Mouse (Mus musculus) common myeloid progenitor, adult 5-6 weeks (primary cell): ENCODE results near the gene Xlr5a. TPM values are rescaled to one million over a fixed set of nuclear protein-coding genes. Genes with fewer than 3 reads are reported as not detected.
"Not testable (repeated sequence)": the region's sequence is repeated elsewhere in the genome, so short reads cannot be mapped to it uniquely, and the experiment has no call there.

ENCODE experiments used
- ATAC-seq: replicated peaks from 2 replicates; pipeline ENCODE4 v1.8.0; 2016; ENCODE audit warnings: low read depth, mild to moderate bottlenecking, moderate TSS enrichment, inconsistent platforms; ENCODE audit not compliant: poor library complexity, severe bottlenecking
- total RNA-seq: library from RNA; stranded (forward); fragments of 200-1000, 187-1606 nt; gene quantifications from 2 replicates; pipeline ENCODE4 v1.2.3, GENCODE M21; 2017

Gene Xlr5a
- total RNA-seq, 1 experiment from 2014 or later, result not detected

GRCm38 (mm10) chrX:73149350-73149749 is 143.4 kb downstream of the Xlr5a start, which contains the start of gene DXBay18:
TSS of gene DXBay18 (minus strand) at chrX:73149450.
- not testable (repeated sequence) for ATAC-seq

GRCm38 (mm10) chrX:73148496-73148895 is 144.3 kb downstream of the Xlr5a start, which contains the start of gene Xlr5b:
TSS of gene Xlr5b (plus strand) at chrX:73148796.
- not testable (repeated sequence) for ATAC-seq

DNA sequence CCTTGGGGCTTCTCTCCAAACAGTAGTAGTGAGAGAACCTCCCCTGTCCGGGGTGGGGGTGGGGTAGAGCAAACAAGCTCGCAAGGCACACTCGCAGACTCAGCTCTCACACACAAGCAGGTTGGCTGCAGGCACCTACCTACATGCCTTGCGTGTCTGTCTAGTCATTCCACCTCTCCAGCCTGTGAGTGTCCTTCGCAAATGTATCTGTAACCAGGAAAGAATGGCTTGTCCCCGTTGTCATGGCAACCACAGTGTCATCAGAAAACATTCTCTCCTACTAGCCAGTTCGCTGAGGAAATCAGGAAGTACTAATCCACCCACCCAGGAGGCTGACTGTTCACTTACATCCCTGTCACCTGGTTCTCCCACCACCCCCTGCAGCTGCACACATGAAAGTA is 149.6 kb downstream of the Xlr5a start:
- ATAC-seq, result peak; percentile 92

- peak; percentile 96 for ATAC-seq
These were observed 169.6 kb downstream of the Xlr5a start for GRCm38 (mm10) chrX:73122859-73123829.

DNA sequence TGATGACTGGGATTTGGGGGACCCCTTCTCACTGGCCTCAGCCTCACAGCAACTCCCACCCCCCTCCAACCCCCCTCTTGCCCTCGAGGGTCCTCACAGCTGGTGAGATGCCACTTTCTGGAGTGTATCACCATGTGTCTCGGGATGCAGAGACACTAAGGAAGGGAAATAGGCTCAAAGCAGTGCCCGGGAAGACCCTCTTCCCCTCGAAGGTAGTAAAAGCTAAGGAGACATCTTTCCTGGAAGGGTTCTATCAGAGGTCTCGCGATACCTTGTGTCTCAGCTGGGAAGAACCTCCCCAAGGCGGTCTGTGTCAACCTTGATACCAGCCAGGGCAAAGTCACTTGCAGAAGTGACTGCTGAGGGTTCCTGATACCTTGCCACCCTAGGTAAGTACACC is 176.0 kb downstream of the Xlr5a start, which contains the start of gene Gm14685:
Gm14685 (plus strand) TSS at position 301 of the 400 bp plus-strand sequence.
- ATAC-seq, result not testable (repeated sequence)

GRCm38 (mm10) chrX:73096941-73097508 is 195.8 kb downstream of the Xlr5a start, which contains the start of gene Xlr3a:
TSS of gene Xlr3a (minus strand) at chrX:73097095.
- ATAC-seq, result not testable (repeated sequence)

DNA sequence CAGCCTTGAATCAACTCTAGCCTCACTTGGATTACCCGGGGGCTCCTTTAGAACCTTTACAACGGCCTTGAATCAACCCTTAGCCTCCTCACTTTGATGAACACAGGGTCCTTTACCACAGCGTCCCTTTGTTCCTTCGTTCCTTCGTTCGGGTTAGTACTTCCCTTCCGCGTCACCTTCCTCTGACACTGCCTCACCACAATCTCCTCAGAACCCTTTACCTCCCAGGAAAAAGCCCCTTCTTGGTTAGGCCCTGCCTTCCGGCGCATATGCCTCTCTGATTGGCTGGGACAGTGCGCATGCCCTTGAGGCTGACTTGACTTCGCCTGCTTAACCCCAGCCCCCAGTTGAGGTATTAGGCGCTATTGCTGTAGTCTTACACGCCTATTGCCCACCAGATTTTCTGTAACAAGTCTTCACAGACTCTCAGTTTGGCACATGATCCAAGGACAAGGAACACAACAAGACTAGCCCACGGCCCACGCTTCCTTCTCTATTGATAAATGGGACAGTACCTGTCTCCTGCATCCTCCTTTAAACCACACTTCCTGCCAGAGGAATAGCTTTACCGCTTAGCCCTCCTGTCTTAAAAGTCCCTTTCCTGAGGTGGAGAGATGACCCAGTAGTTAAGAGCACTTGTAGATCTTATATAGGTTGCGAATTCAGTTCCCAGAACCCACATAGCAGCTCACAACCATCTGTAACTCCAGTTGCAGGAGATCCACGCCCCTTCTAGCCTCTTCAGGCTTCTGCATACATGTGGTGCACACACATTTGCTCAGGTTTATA is 210.3 kb downstream of the Xlr5a start, which contains the start of gene Xlr4a:
Xlr4a (minus strand) TSS at position 212 of the 789 bp plus-strand sequence.
- 0 out of 2 replicates have a peak, but pooled peaks have one; percentile 25 for ATAC-seq

DNA sequence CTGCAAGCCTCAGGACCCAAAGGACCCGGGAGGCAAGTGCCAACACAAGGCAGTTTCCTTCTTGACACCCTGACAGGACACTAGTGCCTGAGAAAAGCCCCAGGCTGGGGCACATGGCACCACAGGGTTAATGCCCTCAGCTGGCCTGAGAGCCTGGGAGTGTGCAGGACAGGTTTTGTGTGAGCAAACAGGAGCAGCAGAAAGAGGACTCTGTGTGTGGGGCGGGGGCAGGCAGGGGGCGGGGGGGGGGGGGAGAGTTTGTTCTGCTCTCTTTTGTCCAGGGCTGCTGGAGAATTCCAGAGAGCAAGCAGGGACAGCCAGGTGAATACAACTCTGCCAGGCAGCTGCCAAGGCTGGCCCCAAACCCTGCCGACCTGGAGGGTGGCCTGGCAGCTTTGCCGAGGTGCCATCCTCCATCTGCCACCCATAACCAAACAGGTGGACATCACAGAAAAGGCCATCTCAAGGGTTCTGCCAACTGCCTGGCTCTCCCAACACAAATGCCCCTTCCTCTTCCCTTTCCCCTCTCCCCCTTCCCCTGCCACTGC is 225.9 kb downstream of the Xlr5a start:
- ATAC-seq, result not testable (repeated sequence)

DNA sequence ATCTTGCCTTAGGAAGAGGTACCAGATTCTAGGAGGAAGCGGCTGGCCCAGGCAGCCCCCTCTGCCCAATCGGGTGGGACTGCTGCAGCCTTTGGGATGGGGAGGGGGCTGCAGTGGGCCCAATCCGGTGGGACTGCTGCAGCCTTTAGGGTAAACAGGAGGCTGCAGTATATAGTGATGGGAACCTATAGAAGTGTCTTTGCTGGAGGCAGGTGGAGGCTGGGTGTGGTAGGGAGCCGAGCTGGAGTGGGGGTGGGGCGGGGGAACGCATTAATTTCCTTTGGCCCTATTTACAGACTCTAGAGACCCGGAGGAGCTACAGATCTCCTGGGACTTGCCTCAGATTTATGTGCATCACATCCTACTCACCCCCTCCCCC is 228.4 kb downstream of the Xlr5a start, which contains the start of gene Pnma3:
Pnma3 (plus strand) TSS at position 373 of the 379 bp plus-strand sequence.
- no peak for ATAC-seq

DNA sequence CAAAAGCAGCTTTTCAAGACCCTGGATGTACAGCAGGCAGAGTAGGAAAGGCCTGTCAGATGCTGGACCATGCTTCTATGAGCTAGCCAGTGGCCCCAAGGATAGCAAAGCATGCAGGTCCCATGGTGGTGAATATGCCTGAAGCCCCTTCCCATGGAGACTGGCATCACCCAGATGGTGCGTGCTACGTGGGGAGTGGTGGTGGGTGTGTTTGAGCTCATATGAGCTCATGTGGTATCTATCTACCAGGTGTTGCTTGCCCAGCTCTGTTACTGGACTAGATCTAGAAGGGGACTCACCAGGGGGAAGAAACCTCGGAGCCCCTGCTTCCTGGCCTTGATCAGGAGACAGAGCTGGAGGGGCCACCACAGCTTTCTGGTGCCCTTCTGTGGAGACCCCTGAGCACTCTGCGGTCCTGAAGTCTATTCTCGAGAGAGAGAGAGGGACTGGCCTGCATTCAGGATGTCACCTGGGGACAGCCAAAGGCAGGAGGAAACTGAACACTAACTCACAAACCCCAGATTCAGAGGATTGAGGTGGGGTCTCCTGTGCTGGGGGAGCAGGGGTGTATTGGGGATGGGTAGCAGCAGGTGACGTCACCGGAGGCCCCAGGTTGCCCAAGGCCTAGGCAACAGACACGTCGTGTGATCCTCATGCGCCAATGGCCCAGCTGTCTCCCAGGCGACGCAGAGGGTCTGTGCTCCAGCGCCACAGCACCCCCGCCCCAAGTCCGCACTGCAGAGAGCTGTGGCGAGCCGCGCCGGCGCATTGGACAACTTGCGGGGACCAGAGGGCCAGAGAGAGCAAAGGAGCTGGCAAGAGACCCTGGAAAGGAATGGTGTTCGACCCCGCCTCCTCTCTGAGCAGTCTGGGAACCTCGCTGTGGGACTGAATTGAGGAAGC is 229.0 kb downstream of the Xlr5a start:
- no peak for ATAC-seq

- ATAC-seq, result peak; percentile 32; the same call in 1 of the 2 replicates
These were observed 230.5 kb downstream of the Xlr5a start for GRCm38 (mm10) chrX:73062323-73062722.

GRCm38 (mm10) chrX:73061528-73061927 is 231.2 kb downstream of the Xlr5a start:
- ATAC-seq, result no peak

Other genes starting within 250 kb of the Xlr5a start
- gene Pnma3, start 228.2 kb downstream of the Xlr5a start, total RNA-seq, result not detected in 2 replicates
- 11.7 and 42.1 TPM in 2 replicates for gene Xlr4a, start 210.5 kb downstream of the Xlr5a start, total RNA-seq
- 4.1 and 8.2 TPM in 2 replicates for gene Xlr3a, start 195.9 kb downstream of the Xlr5a start, total RNA-seq
- gene Gm14685, start 175.9 kb downstream of the Xlr5a start, total RNA-seq, result not detected in 2 replicates
- gene Xlr5b, start 144.2 kb downstream of the Xlr5a start, total RNA-seq, result not detected in 2 replicates
- gene DXBay18, start 143.5 kb downstream of the Xlr5a start, total RNA-seq, result not detected in 2 replicates
- 1.1 TPM in 1 of 2 replicates, not detected in the other for gene Spin2d, start 116.0 kb downstream of the Xlr5a start, total RNA-seq
- 3.2 and 7.7 TPM in 2 replicates for gene Xlr3b, start 100.8 kb downstream of the Xlr5a start, total RNA-seq
- gene Xlr4b, start 78.6 kb downstream of the Xlr5a start, total RNA-seq, result 20.1 and 36.6 TPM in 2 replicates
- gene F8a, start 64.7 kb downstream of the Xlr5a start, total RNA-seq, result 4.7 and 7.4 TPM in 2 replicates
- 5.8 and 6.2 TPM in 2 replicates for gene Xlr4c, start 49.8 kb downstream of the Xlr5a start, total RNA-seq
- gene Xlr3c, start 27.6 kb downstream of the Xlr5a start, total RNA-seq, result not detected in 2 replicates
- not detected in 2 replicates for gene Xlr5c, start within 50 bp of the Xlr5a start, total RNA-seq
- gene Gm45015, start 43.9 kb upstream of the Xlr5a start, total RNA-seq, result not detected in 2 replicates
- gene Zfp275, start 49.6 kb upstream of the Xlr5a start, total RNA-seq, result 9.8 and 10.1 TPM in 2 replicates
- gene Gm18336, start 105.8 kb upstream of the Xlr5a start, total RNA-seq, result not detected in 2 replicates
- gene Zfp92, start 118.1 kb upstream of the Xlr5a start, total RNA-seq, result not detected in 2 replicates
- not detected in 2 replicates for gene Trex2, start 142.4 kb upstream of the Xlr5a start, total RNA-seq
- 46.3 and 111 TPM in 2 replicates for gene Haus7, start 166.1 kb upstream of the Xlr5a start, total RNA-seq
- gene Bgn, start 190.6 kb upstream of the Xlr5a start, total RNA-seq, result 0.59 TPM in 1 of 2 replicates, not detected in the other
- gene Atp2b3, start 210.1 kb upstream of the Xlr5a start, total RNA-seq, result not detected in 2 replicates